Mouse (Mus musculus) hematopoietic stem cell, adult 5-6 weeks (primary cell): Measurements from ENCODE around the gene Bst1. TPM values are rescaled to one million over a fixed set of nuclear protein-coding genes. Genes with fewer than 3 reads are reported as not detected.
A peak's percentile ranks its signal among the peaks of the same experiment; 100 is the strongest.

Source experiments
- ATAC-seq, 2 experiments: fragments of 125-278 bp in 1 of 2; replicated peaks in 1 of 2; 2 replicates each; pipeline ENCODE4 v1.8.0; 2016 to 2017; ENCODE audit warnings: inconsistent platforms in 2 of 2, mild to moderate bottlenecking in 2 of 2, moderate number of reproducible peaks in 2 of 2, low read depth in 1 of 2, moderate TSS enrichment in 1 of 2; ENCODE audit not compliant: low FRiP score in 2 of 2, poor library complexity in 2 of 2, severe bottlenecking in 2 of 2, insufficient read depth in 1 of 2, low TSS enrichment in 1 of 2
- total RNA-seq: library from RNA; stranded (forward); fragments of 172-1452, 232-1000 nt; gene quantifications from 2 replicates; pipeline ENCODE4 v1.2.3, GENCODE M21; 2017

Gene Bst1
- total RNA-seq = 3.8 and 4.1 TPM in 2 replicates

DNA sequence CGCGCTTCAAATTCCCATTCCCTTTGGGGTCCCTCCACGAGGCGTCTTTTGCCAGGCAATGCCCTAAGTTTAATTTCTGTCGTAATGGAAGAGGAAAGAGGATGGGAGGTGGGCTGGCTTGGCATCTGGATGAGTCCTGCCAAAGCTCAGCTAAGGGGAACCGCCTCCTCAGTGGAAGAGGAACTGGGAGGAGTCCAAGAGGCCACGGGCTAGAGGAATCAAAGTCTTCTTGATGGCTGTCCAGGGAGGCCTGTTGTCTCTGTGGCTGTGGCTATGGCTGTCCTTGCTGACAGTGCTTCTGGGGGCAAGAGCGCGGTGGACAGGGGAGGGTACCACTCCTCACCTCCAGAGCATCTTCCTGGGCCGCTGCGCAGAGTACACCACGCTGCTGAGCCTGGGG, at the start of gene Bst1:
Bst1 (plus strand) TSS at position 191 of the 400 bp plus-strand sequence.
- ATAC-seq = peak; percentile 79 to 89

DNA sequence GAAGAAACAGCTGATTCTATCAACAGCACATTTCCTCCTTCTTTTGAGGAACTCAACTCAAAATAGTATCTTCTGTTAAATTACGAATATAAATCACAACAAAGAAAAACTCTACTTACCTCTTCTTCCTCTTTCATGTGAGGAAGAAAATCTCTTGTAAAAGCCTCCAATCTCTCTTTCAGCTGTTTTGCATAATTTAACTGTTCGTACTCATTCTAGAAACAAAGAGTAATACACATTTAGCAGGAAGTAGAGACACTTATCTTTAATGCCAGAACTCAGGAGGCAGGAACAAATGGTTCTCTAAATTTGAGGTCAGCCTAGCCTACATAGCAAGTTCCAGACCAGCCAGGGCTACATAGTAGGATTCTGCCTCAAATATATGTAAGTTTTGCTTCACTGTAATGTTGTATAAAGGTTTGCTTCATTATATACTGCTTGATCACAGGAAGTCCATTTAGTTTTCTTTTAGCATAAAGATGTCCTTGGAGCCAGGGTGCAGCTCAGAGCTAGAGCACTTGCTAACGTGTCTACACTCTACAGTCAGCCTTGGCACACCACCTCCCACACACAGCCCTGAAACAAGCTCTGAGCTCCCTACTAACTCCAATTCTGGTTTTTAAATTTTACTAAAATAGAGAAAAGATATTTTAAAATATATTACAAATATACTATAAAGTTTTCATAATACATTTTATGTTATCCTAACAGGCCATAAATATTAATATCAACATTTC, 47.9 kb upstream of the Bst1 start:
- peak; percentile 60 to 85 for ATAC-seq

DNA sequence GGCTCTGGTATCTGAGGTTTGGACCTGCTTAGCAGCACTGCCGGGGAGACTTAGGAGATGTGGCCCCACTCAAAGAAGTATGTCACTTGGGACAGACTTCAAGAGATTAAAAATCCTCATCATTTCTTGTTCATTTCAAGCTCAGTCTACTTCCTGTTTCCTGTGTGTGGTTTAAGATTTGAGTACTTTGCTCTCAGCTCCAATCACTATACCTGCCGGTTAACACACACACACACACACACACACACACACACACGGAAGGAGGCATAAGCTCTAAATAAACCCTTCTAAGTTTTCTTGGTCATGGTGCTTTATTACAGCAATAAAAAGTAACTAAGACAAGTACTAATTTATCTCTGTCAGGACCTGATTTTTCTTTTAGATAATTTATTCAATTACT, 47.1 kb upstream of the Bst1 start:
- ATAC-seq = peak; percentile 36 to 65; a peak in 3 of 4 replicates

DNA sequence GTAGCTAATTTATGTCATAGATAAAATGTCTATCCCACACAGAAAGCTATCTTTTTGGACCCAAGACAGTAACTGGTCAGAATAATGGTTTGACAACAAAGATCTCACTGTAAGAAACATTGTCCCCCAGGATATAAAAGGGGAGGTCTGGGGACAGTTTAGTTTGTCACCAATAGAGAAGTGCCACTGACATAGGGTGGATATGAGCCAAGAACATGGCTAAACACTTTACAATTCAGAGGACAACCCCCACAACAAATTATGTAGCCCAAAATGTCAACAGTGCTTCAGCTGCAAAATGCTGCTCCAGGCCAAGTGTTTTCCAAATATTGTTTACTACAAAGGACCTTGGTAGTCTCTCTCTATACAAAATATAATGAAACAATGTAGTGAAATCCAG, 42.3 kb upstream of the Bst1 start:
- no peak for ATAC-seq

DNA sequence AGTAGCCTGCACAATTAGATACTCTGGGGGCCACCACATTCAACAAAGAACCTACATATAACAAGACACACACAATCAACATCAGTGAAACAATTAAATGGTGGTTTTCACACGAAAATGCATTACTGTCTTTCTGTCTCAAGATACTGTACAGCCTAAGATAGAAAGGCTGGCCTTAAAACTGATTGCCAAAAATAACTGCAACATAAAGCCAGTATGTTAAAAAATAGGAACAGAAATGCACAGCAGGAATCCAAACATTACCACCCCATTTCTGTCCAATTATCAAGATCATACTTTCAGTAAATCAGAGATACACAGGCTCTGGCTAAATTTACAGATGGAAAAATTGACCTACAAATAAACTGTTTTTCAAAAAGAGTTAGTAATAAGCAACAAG, 41.7 kb upstream of the Bst1 start:
- ATAC-seq = no peak

GRCm38 (mm10) chr5:43778583-43778982, 40.1 kb upstream of the Bst1 start:
- ATAC-seq = no peak

- peak; percentile 18 to 30; a peak in 2 of 4 replicates for ATAC-seq
Measured at GRCm38 (mm10) chr5:43781423-43781976, 37.2 kb upstream of the Bst1 start.

- peak; percentile 53 to 70 for ATAC-seq
Measured at GRCm38 (mm10) chr5:43781977-43782930, 36.4 kb upstream of the Bst1 start.

- ATAC-seq = no peak
Measured at GRCm38 (mm10) chr5:43783996-43784395, 34.7 kb upstream of the Bst1 start.

DNA sequence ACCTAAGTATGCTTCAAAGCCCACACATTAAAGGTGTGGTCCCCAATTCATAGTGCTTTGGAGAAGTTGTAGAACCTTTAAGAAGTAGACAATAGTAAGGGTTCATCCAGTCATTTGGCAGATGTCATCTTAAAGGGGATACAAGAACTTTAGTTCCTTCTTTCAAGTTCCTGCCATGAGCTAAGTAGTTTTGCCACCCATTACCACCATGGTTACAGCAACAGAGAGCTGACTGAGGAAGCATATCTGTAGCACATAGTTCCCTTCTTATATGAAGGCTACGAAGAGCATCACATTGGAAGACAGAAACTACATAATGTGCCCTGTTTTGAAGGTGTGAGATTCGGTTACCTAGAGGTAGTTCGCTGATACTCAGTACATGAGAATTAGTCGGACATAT, 32.1 kb upstream of the Bst1 start:
- peak; percentile 39 to 44; a peak in 2 of 4 replicates for ATAC-seq

GRCm38 (mm10) chr5:43787976-43788752, 30.5 kb upstream of the Bst1 start:
- ATAC-seq = no peak; a peak in 1 of 4 replicates

DNA sequence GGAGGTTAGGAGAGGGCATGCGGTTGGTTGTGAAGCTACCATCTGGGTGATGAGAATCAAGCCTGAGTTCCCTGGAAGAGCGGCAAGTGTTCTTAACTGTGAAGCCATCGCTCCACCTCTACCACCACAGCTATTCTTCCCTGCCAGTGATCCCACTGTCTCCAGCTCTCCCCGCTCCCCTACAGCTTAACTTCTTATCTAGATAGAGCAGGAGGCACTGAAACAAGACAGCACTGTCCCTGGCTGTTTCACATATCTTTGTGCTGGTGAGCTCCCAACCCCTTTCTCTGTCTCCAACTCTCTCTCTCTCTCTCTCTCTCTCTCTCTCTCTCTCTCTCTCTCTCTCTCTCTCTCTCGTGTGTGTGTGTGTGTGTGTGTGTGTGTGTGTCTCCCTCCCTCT, 26.3 kb upstream of the Bst1 start:
- ATAC-seq = no peak

- peak in 1 of 2 experiments; percentile 45; a peak in 1 of 4 replicates for ATAC-seq
Measured at GRCm38 (mm10) chr5:43799530-43799929, 19.2 kb upstream of the Bst1 start.

GRCm38 (mm10) chr5:43800700-43801099, 18.0 kb upstream of the Bst1 start:
- ATAC-seq = no peak

- no peak for ATAC-seq
Measured at GRCm38 (mm10) chr5:43801253-43801652, 17.4 kb upstream of the Bst1 start.

DNA sequence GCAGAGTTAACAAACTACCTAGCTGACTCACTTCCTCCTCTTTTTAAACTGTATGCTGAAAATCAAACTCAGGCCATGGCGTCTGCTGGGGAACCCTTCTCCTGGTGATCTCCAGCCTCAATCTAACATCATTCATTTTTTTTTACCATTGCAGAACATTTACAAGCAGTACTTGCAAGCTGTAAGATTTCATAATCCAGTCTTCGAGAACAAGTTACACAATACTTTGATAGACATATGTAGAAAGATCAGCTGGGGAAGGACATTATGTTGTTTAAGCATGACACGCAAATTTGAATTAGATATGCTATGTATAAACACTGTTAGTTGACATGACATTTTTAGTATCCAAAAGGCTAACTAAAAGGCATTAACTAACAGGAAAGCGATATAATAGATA, 16.9 kb upstream of the Bst1 start:
- ATAC-seq = peak in 1 of 2 experiments; percentile 65; a peak in 1 of 4 replicates

- ATAC-seq = no peak
Measured at GRCm38 (mm10) chr5:43805401-43805800, 13.3 kb upstream of the Bst1 start.
